Mouse (Mus musculus): ENCODE measurements around the gene Crybg1. TPM values are rescaled to one million over a fixed set of nuclear protein-coding genes. Genes with fewer than 3 reads are reported as not detected.

Gene Crybg1
- polyA plus RNA-seq, 1 experiment = 3.2 TPM

- no peak overlapping the region for H3K27ac ChIP-seq (ENCODE audit: control insufficient read depth, insufficient read depth, low read depth, low read length, poor library complexity)
- 42% methylated on average over 17 of the region's 17 CpGs for WGBS
- H3K4me3 ChIP-seq (replicated peaks; ENCODE audit: control insufficient read depth, low read depth, low read length) = no peak overlapping the region
- no peaks in the 10 kb centered on the region; the same call in 1 of the 2 replicates for H3K4me1 ChIP-seq (ENCODE audit: control insufficient read depth, insufficient read depth, low read length)
- TF ChIP-seq CTCF (IDR thresholded peaks at IDR 0.05; ENCODE audit: control insufficient read depth, insufficient read depth, low read length) = peak; percentile 96
- no peak for TF ChIP-seq POLR2A (IDR thresholded peaks at IDR 0.05; ENCODE audit: borderline replicate concordance, control insufficient read depth, low read depth, low read length)
Measured at GRCm38 (mm10) chr10:43918696-43919608, 229.7 kb downstream of the Crybg1 start.

GRCm38 (mm10) chr10:43916737-43917136 lies 231.9 kb downstream of the Crybg1 start:
- Histone ChIP-seq H3K4me3 (replicated peaks; ENCODE audit: control insufficient read depth, low read depth, low read length) (no peak overlapping the region), H3K27ac (ENCODE audit: control insufficient read depth, insufficient read depth, low read depth, low read length, poor library complexity) (no peak overlapping the region), H3K4me1 (ENCODE audit: control insufficient read depth, insufficient read depth, low read length) (no peaks in the 10 kb centered on the region; the same call in 1 of the 2 replicates)
- WGBS = 26% methylated on average over 2 of the region's 2 CpGs
- no peak for TF ChIP-seq CTCF (IDR thresholded peaks at IDR 0.05; ENCODE audit: control insufficient read depth, insufficient read depth, low read length)
- no peak for TF ChIP-seq POLR2A (IDR thresholded peaks at IDR 0.05; ENCODE audit: borderline replicate concordance, control insufficient read depth, low read depth, low read length)

- no peaks in the 10 kb centered on the region; the same call in 1 of the 2 replicates for H3K4me1 ChIP-seq (ENCODE audit: control insufficient read depth, insufficient read depth, low read length)
- no peak for TF ChIP-seq CTCF (IDR thresholded peaks at IDR 0.05; ENCODE audit: control insufficient read depth, insufficient read depth, low read length)
- no peak for TF ChIP-seq POLR2A (IDR thresholded peaks at IDR 0.05; ENCODE audit: borderline replicate concordance, control insufficient read depth, low read depth, low read length)
- no peak overlapping the region for H3K27ac ChIP-seq (ENCODE audit: control insufficient read depth, insufficient read depth, low read depth, low read length, poor library complexity)
- 82% methylated on average over 12 of the region's 12 CpGs for WGBS
- no peak overlapping the region for H3K4me3 ChIP-seq (replicated peaks; ENCODE audit: control insufficient read depth, low read depth, low read length)
Measured at GRCm38 (mm10) chr10:43916181-43916580, 232.5 kb downstream of the Crybg1 start.

- Histone ChIP-seq H3K4me3 (replicated peaks; ENCODE audit: control insufficient read depth, low read depth, low read length) (no peak overlapping the region), H3K4me1 (ENCODE audit: control insufficient read depth, insufficient read depth, low read length) (no peaks in the 10 kb centered on the region; the same call in 1 of the 2 replicates), H3K27ac (ENCODE audit: control insufficient read depth, insufficient read depth, low read depth, low read length, poor library complexity) (no peak overlapping the region)
- no peak for TF ChIP-seq POLR2A (IDR thresholded peaks at IDR 0.05; ENCODE audit: borderline replicate concordance, control insufficient read depth, low read depth, low read length)
- TF ChIP-seq CTCF (IDR thresholded peaks at IDR 0.05; ENCODE audit: control insufficient read depth, insufficient read depth, low read length) = no peak
- 53% methylated on average over 3 of the region's 3 CpGs for WGBS
Measured at GRCm38 (mm10) chr10:43912236-43912635, 236.4 kb downstream of the Crybg1 start.

DNA sequence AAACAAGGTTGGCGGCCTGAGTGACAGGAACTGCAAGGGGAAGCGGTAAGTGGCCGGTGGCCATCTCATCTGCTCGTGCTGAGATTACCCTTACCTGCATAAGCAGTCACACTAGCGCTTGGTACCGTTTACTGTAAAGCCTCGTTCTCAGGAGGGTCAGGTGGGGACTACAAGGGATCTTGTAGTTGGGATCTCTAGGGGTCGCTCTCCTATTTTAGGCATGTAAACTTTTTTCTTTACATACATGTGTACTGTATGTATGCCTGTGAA lies 237.8 kb downstream of the Crybg1 start:
- 27% methylated on average over 8 of the region's 8 CpGs for WGBS

DNA sequence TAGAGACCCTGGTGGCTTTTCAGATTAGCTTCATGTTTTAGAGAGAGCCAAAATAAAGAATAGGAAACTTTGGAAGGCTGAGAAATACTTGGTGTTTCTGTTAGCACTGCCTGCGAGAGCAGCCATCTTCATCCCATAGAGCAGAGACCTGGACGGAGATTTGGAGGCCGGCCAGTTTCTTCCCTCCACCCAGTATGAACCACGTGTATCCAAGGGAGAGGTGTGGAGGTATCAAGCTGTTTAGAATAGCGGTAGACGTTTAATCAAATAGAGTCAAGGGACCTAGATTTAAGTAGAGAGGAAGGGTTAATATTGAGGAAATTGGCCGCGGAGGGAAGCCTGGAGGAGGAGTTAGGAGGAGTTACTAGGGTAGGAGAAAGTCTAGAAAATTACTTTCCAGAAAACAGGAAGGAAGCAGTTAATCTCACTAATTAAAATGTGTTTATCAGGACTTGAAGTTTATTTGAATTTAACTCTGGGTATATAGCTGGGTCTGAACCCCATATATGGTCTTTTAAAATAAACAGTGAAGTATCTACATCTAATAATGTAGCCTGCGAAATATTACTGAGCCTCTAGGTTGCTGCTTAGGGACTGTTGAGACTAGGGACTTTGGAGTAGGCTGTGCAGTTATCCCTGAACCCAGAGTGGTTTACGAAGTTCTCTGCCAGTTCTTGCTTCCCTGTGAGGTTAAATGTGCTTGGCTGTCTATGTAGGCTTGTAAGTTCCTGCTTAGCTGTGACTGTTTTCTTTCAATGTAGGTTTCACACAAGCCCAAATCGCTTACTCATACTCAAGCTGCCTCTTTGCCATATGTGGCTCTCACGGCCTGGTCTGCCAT lies 238.4 kb downstream of the Crybg1 start:
- Histone ChIP-seq H3K4me3 (replicated peaks; ENCODE audit: control insufficient read depth, low read depth, low read length) (no peak overlapping the region), H3K4me1 (ENCODE audit: control insufficient read depth, insufficient read depth, low read length) (no peaks in the 10 kb centered on the region), H3K27ac (ENCODE audit: control insufficient read depth, insufficient read depth, low read depth, low read length, poor library complexity) (no peak overlapping the region)
- 30% methylated on average over 12 of the region's 12 CpGs for WGBS
- no peak for TF ChIP-seq CTCF (IDR thresholded peaks at IDR 0.05; ENCODE audit: control insufficient read depth, insufficient read depth, low read length)
- TF ChIP-seq POLR2A (IDR thresholded peaks at IDR 0.05; ENCODE audit: borderline replicate concordance, control insufficient read depth, low read depth, low read length) = no peak

More for the DNA sequence above, 237.8 kb downstream of the Crybg1 start:
- Histone ChIP-seq H3K4me3 (replicated peaks; ENCODE audit: control insufficient read depth, low read depth, low read length) (no peak overlapping the region), H3K27ac (ENCODE audit: control insufficient read depth, insufficient read depth, low read depth, low read length, poor library complexity) (no peak overlapping the region), H3K4me1 (ENCODE audit: control insufficient read depth, insufficient read depth, low read length) (no peaks in the 10 kb centered on the region)
- TF ChIP-seq POLR2A (IDR thresholded peaks at IDR 0.05; ENCODE audit: borderline replicate concordance, control insufficient read depth, low read depth, low read length) (no peak), CTCF (IDR thresholded peaks at IDR 0.05; ENCODE audit: control insufficient read depth, insufficient read depth, low read length) (no peak)

DNA sequence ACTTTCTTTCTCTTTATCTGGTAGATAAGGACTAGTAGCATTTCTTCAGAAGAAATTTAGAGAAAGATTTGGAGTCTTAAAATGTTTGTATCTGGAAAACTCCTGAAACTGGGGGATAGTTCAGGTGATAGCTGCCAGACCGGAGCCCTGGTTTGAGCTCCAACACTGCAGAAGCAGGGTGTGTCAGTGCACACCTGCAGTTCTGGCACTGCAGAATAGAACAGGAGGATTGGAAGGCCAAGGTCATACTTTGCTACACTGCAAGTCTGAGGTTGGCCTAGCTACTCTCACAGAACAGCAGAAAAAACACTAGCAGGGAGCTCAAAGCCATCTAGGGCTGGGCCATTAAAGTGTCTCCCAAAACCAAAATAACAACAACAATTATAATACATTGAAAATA lies 244.1 kb downstream of the Crybg1 start:
- Histone ChIP-seq H3K4me3 (replicated peaks; ENCODE audit: control insufficient read depth, low read depth, low read length) (no peak overlapping the region), H3K4me1 (ENCODE audit: control insufficient read depth, insufficient read depth, low read length) (no peaks in the 10 kb centered on the region), H3K27ac (ENCODE audit: control insufficient read depth, insufficient read depth, low read depth, low read length, poor library complexity) (no peak overlapping the region)
- TF ChIP-seq POLR2A (IDR thresholded peaks at IDR 0.05; ENCODE audit: borderline replicate concordance, control insufficient read depth, low read depth, low read length) (no peak), CTCF (IDR thresholded peaks at IDR 0.05; ENCODE audit: control insufficient read depth, insufficient read depth, low read length) (no peak)
- 90% methylated on average over 1 of the region's 1 CpGs for WGBS

DNA sequence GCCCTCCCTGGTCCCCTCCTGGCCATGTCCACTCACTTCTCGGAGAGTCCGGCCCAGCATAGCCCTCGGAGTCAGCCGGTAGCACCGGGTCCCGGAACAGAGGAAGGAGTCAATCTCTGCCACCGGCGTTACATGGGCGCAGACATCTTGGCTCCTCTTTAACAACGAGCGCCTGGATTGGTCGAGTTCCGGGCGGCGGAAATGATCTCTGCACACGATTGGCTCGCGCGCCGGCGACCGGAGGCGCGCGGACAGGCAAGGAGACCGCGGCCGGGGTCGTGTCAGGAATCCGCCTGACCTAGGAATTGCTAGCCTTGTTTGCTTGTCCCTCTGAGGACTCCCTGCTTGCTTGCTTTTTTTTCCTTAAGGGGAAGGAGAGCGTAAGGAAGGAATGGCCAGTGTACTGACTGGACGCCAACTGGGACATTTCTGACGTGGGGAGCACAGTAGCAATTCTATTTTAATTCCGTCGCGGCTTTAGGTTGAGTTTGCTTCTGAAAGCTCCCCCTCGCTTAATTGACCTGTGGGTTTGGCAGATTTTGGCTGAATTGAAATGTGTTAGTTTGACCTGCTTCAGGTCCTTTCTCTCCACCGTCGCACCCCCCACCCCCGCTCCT lies 247.0 kb downstream of the Crybg1 start, which contains the start of the genes Qrsl1 and Rtn4ip1:
Gene Qrsl1, minus strand, starts transcription at position 168 of the 617 bp plus-strand sequence.
Gene Rtn4ip1, plus strand, starts transcription at position 230 of the 617 bp plus-strand sequence.
- peaks cover 4% of the 10 kb centered on the region for H3K4me1 ChIP-seq (ENCODE audit: control insufficient read depth, insufficient read depth, low read length)
- TF ChIP-seq CTCF (IDR thresholded peaks at IDR 0.05; ENCODE audit: control insufficient read depth, insufficient read depth, low read length) (no peak), POLR2A (IDR thresholded peaks at IDR 0.05; ENCODE audit: borderline replicate concordance, control insufficient read depth, low read depth, low read length) (peak; percentile 38; the same call in 1 of the 2 replicates)
- under 1% methylated on average over 40 of the region's 40 CpGs for WGBS

More for the DNA sequence above, 247.0 kb downstream of the Crybg1 start, which contains the start of the genes Qrsl1 and Rtn4ip1:
- Histone ChIP-seq H3K4me3 (replicated peaks; ENCODE audit: control insufficient read depth, low read depth, low read length) (peak within 1 kb of the TSS; percentile 78), H3K27ac (ENCODE audit: control insufficient read depth, insufficient read depth, low read depth, low read length, poor library complexity) (peak within 1 kb of the TSS; percentile 22; the same call in 1 of the 2 replicates)
